Mouse (Mus musculus) embryonic facial prominence, embryonic 13.5 days (tissue): ENCODE data around the gene Ears2. TPM values are rescaled to one million over a fixed set of nuclear protein-coding genes. Genes with fewer than 3 reads are reported as not detected.

ENCODE experiments used
- ATAC-seq: fragments of 200-750 bp; cut with Nextera tagmentation; 2 replicates; pipeline ENCODE4 v1.8.0; 2017; ENCODE audit warnings: low read depth; ENCODE audit not compliant: insufficient number of reproducible peaks, insufficient read depth, low FRiP score, low TSS enrichment
- H3K27ac ChIP-seq: fragments of 300-500 bp; sonication (generic); 2 replicates; pipeline ENCODE4 v1.5.1; 2015; ENCODE audit warnings: moderate library complexity, mild to moderate bottlenecking, inconsistent platforms
- H3K27me3 ChIP-seq: fragments of 300-500 bp; sonication (generic); 2 replicates; pipeline ENCODE4 v1.6.1; 2015; ENCODE audit warnings: mild to moderate bottlenecking, inconsistent platforms
- H3K36me3 ChIP-seq: fragments of 300-500 bp; sonication (generic); 2 replicates; pipeline ENCODE4 v1.6.1; 2015; ENCODE audit warnings: mild to moderate bottlenecking, inconsistent platforms
- H3K4me1 ChIP-seq: fragments of 300-500 bp; sonication (generic); 2 replicates; pipeline ENCODE4 v1.6.1; 2015; ENCODE audit warnings: inconsistent platforms
- H3K4me2 ChIP-seq: fragments of 300-500 bp; sonication (generic); 2 replicates; pipeline ENCODE4 v1.6.1; 2015; ENCODE audit warnings: moderate library complexity, mild to moderate bottlenecking, inconsistent platforms
- H3K4me3 ChIP-seq: fragments of 300-500 bp; sonication (generic); 2 replicates; pipeline ENCODE4 v1.5.1; 2015; ENCODE audit warnings: mild to moderate bottlenecking, inconsistent platforms
- H3K9ac ChIP-seq: fragments of 300-500 bp; sonication (generic); 2 replicates; pipeline ENCODE4 v1.6.1; 2015; ENCODE audit warnings: mild to moderate bottlenecking, inconsistent platforms
- H3K9me3 ChIP-seq: fragments of 300-500 bp; sonication (generic); 2 replicates; pipeline ENCODE4 v1.6.1; 2016; ENCODE audit warnings: inconsistent platforms
- WGBS: fragments of 180-500 bp; shearing (Covaris S2); methylation state at CpG from one replicate; pipeline ENCODE4 v1.1.7; 2015; ENCODE audit warnings: mixed read lengths; 5-methylcytosine and 5-hydroxymethylcytosine counted together
- polyA plus RNA-seq: library from polyadenylated mRNA; unstranded; fragments of >200 nt; fragmentation: Nextera tagmentation; extraction: Ambion mirVana; gene quantifications from 2 replicates; pipeline ENCODE4 v1.2.1, GENCODE M21; 2015

The Ears2 gene
- polyA plus RNA-seq, 1 experiment from 2014 or later, result 14.4 TPM

DNA sequence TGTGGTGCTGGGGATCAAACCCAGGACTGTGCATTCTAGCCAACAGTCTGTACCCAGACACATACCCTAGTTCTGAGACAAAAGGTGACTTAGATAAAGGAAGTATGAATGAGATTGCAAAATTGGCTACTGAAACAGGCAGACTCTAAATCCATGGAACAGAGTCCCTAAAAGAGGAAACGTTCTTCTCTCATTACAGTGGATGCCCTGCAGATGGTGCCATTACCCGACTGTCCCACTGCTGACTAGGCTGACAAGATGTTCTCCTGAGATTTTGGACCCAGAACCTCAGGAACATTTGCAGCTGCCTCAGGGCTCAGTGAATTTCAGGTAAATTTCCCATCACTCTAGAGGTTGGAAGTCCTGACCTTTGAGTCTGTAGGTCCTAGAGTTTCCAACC lies 32.7 kb downstream of the Ears2 start:
- H3K27me3 ChIP-seq, result no peaks in the 10 kb centered on the region
- H3K4me1 ChIP-seq, result no peaks in the 10 kb centered on the region
- H3K27ac ChIP-seq, result no peak overlapping the region
- no peak overlapping the region for H3K4me3 ChIP-seq
- WGBS, result 35% methylated on average over 2 of the region's 2 CpGs
- no peak overlapping the region for H3K9ac ChIP-seq
- H3K9me3 ChIP-seq, result no peaks in the 10 kb centered on the region
- no peak for ATAC-seq
- H3K36me3 ChIP-seq, result peaks cover 17% of the 10 kb centered on the region
- no peak overlapping the region for H3K4me2 ChIP-seq

DNA sequence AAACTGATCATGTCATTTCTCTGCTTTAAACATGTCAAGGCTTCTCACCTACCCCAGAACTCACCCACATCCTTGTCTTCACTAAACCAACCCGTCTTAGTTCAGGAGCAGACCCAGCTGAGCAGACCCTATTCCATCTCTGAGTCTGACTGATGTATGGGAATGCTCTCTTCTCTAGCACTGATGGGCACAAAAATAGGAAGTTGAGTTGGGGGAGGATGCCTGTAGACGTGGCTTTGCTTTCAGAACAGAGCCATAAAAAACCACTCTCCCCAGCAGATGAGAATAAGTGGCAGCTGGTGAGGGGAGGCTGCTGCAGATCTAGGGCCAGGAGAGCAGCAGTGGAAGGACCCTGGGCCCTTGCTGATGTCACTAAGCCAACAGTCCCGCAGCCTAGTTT lies 33.7 kb downstream of the Ears2 start:
- no peak overlapping the region for H3K27ac ChIP-seq
- no peak for ATAC-seq

DNA sequence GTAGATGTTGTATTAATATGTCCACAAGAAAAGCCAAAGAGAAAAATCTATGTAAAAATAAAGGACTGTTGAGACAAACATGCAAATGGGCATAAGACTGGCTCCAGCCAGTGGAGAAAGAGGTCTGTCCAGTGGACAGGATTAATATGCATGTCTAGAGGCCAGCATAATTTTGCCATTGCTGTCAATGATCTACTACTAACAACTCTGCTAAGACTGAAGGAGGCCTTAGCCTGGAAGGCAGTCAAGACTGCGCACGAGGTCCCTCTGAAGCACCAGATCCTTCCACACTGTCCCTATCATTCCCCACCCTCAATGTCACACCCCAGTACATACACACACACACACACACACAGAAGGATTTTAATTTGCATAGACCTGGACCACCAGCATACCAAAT lies 44.9 kb downstream of the Ears2 start:
- Histone ChIP-seq H3K4me2 (no peak overlapping the region), H3K36me3 (peaks cover 4% of the 10 kb centered on the region; the same call in 1 of the 2 replicates), H3K9ac (no peak overlapping the region), H3K27me3 (no peaks in the 10 kb centered on the region), H3K4me3 (no peak overlapping the region), H3K27ac (no peak overlapping the region), H3K9me3 (no peaks in the 10 kb centered on the region), H3K4me1 (peaks cover 20% of the 10 kb centered on the region)
- whole genome bisulfite sequencing, result 92% methylated on average over 2 of the region's 2 CpGs
- ATAC-seq, result no peak

More for the DNA sequence above, 33.7 kb downstream of the Ears2 start:
- Histone ChIP-seq H3K4me2 (no peak overlapping the region), H3K4me1 (no peaks in the 10 kb centered on the region), H3K9me3 (no peaks in the 10 kb centered on the region), H3K4me3 (no peak overlapping the region), H3K9ac (no peak overlapping the region), H3K36me3 (peaks cover 8% of the 10 kb centered on the region), H3K27me3 (no peaks in the 10 kb centered on the region)
- WGBS, result 73% methylated on average over 3 of the region's 3 CpGs

DNA sequence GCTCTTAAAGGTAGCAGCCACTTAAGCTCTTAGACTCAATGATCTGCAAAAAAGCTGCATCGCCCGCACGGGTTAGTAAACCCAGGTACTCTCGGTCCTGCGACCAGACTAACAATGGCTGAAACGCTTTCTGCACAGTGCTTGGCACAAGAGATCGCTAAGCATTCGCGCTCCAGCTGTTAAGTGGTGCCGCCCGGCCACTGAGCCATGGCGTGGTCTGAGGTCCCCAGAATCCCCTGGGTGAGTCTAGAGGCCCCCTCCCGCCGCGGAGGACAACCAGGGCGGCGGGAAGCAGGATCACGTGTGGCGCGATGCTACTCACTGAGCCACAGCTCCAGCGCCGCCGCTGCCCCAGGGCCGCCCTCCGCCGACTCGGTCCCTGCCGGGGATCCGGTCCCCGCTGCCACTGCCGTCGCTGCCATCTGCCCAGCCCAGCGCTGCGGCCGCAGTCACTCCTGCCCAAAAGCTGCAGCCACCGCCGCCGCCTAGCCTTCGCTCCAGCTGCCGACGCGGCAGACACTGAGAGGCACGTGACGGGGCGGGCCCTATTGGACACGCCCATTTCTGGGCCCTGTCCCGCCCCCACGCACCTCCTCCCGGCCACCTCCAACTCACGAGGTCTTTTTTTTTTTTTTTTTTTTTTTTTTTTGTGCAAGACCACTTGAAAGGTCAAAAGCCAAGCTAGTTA lies 46.3 kb downstream of the Ears2 start, which contains the start of gene Gga2:
Gene Gga2 (minus strand): TSS at position 556 of the 688 bp plus-strand sequence.
- Histone ChIP-seq H3K9ac (peak within 1 kb of the TSS; percentile 91), H3K4me1 (peaks cover 23% of the 10 kb centered on the region)
- under 1% methylated on average over 50 of the region's 50 CpGs for WGBS

DNA sequence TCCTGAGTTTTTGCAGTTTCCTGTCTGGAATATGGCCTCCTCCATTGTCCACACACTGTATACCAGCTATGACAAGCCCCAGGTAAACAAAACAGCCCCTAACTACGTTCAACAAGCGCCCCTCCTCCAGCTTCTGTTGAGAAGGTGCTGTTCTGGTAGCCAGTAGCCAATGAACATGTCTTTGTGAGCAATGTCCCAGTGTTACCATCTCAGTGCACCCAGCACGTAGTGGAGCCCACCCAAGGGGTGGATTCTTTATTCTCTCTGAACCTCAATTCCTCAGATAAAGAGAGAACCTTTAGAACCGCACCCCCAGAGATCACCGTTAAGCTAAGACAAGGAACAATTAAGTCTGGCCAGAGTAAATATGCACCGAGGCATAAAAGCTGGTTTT lies 46.8 kb downstream of the Ears2 start:
- peaks cover 29% of the 10 kb centered on the region for H3K4me1 ChIP-seq
- peak overlapping the region; percentile 67 for H3K4me2 ChIP-seq
- H3K4me3 ChIP-seq, result peak overlapping the region; percentile 79
- H3K27ac ChIP-seq, result peak overlapping the region; percentile 80
- 0 out of 2 replicates have a peak, but pooled peaks have one; percentile 13 for ATAC-seq
- H3K36me3 ChIP-seq, result peaks cover 9% of the 10 kb centered on the region; the same call in 1 of the 2 replicates
- H3K9me3 ChIP-seq, result no peaks in the 10 kb centered on the region
- 2% methylated on average over 6 of the region's 6 CpGs for WGBS
- peak overlapping the region; percentile 91 for H3K9ac ChIP-seq
- no peaks in the 10 kb centered on the region for H3K27me3 ChIP-seq

More for the DNA sequence above, 46.3 kb downstream of the Ears2 start, which contains the start of gene Gga2:
- ATAC-seq, result peak; percentile 79; the same call in 1 of the 2 replicates
- H3K27me3 ChIP-seq, result no peaks in the 10 kb centered on the region
- H3K27ac ChIP-seq, result peak within 1 kb of the TSS; percentile 80
- peak within 1 kb of the TSS; percentile 67 for H3K4me2 ChIP-seq
- H3K36me3 ChIP-seq, result peaks cover 9% of the 10 kb centered on the region; the same call in 1 of the 2 replicates
- peak within 1 kb of the TSS; percentile 79 for H3K4me3 ChIP-seq
- no peaks in the 10 kb centered on the region for H3K9me3 ChIP-seq

DNA sequence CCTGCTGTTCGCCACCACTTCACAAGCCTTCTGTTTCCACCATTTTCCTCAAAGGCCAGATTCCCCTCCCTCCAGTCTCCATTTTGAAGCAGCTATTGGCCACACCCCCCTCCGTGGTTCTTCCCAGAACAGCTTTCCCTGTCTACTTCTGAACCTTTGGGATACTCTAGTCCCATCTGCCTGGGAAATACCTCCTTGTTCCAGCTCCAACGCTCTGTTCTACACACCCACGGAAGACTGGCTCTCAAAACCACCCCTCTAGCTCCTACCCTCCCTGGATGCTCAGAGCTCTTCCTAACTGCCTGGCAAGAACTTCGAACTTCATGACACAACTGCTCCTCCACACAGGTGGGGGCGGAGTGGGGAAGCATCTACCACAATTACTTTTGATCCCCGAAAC lies 48.1 kb downstream of the Ears2 start:
- Histone ChIP-seq H3K9ac (no peak overlapping the region), H3K4me3 (peak overlapping the region; percentile 79), H3K9me3 (no peaks in the 10 kb centered on the region), H3K36me3 (peaks cover 14% of the 10 kb centered on the region; the same call in 1 of the 2 replicates), H3K4me1 (peaks cover 34% of the 10 kb centered on the region), H3K27me3 (no peaks in the 10 kb centered on the region), H3K4me2 (peak overlapping the region; percentile 67), H3K27ac (no peak overlapping the region)
- 83% methylated on average over 7 of the region's 7 CpGs for whole genome bisulfite sequencing
- ATAC-seq, result no peak

DNA sequence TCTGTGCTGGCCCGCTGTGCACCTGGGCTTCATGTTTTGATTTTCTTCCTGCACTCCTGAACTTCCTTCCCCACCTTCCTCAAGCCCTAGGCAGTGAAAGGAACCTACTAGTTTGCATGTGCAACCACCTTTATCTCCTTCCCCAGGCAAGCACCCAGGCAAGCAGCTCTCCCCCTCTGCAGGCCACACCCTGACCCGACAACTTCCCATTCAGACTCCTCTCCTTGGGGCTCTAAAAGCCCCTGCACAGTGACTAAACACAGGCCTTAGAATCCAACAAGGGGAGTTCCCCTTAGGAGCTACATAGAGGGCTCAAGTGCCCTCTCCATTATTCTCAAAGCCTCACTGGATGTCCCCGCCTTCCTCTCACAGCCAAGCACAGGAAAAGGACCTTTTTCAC lies 48.8 kb downstream of the Ears2 start:
- 81% methylated on average over 3 of the region's 3 CpGs for WGBS
- no peak for ATAC-seq
- peak overlapping the region; percentile 36; the same call in 1 of the 2 replicates for H3K9ac ChIP-seq
- no peak overlapping the region for H3K27ac ChIP-seq
- H3K4me2 ChIP-seq, result peak overlapping the region; percentile 67
- H3K27me3 ChIP-seq, result no peaks in the 10 kb centered on the region
- peaks cover 14% of the 10 kb centered on the region; the same call in 1 of the 2 replicates for H3K36me3 ChIP-seq
- 0 out of 2 replicates have a peak overlapping the region, but pooled peaks have one; percentile 79 for H3K4me3 ChIP-seq
- no peaks in the 10 kb centered on the region for H3K9me3 ChIP-seq
- peaks cover 34% of the 10 kb centered on the region for H3K4me1 ChIP-seq

DNA sequence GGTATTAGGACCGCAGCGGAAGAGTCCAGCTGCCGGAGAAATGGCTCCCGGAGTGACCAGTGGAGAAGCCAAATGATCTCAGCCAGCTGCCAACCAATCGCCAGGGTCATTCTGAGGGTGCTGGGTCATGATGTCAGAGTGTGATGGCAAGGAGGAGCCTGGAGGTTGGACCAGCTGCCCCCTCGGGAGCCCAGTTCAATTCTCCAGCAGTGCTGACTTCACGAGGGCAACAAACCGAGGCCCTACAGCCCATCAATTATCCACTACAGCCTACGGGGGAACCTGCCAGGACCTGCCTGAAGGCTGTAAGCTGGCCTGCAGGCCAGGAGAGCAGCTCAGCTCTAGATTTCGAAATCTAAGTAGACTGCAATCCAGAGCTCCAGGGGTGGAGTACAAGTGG lies 51.3 kb downstream of the Ears2 start:
- Histone ChIP-seq H3K4me2 (no peak overlapping the region), H3K4me3 (no peak overlapping the region), H3K9ac (no peak overlapping the region), H3K9me3 (no peaks in the 10 kb centered on the region), H3K36me3 (peaks cover 33% of the 10 kb centered on the region), H3K27me3 (no peaks in the 10 kb centered on the region), H3K4me1 (peaks cover 34% of the 10 kb centered on the region), H3K27ac (no peak overlapping the region; the same call in 1 of the 2 replicates)
- ATAC-seq, result no peak
- 67% methylated on average over 10 of the region's 10 CpGs for WGBS

DNA sequence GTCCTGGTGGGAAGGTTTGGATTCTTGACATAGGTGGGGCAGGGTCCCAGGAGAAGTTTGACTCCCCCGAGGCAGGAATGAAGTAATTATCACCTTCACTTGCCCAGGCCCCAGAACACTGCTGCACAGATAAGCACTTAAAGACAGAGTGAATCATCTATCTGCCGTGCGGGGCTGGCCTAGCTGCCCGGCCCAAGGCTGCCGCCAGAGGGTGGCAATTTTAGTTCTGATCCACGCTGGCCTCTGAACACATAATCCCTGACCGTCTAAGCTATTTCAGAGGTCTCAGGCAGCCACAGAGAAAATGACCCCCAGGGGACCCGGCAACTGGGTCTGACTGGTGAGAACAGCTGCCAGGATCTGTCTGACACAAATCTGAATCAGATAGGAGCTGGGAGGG lies 52.0 kb downstream of the Ears2 start:
- no peak overlapping the region for H3K4me2 ChIP-seq
- peaks cover 39% of the 10 kb centered on the region for H3K36me3 ChIP-seq
- H3K4me1 ChIP-seq, result peaks cover 34% of the 10 kb centered on the region
- peak overlapping the region; percentile 27; the same call in 1 of the 2 replicates for H3K9ac ChIP-seq
- no peak for ATAC-seq
- no peaks in the 10 kb centered on the region for H3K9me3 ChIP-seq
- no peak overlapping the region for H3K4me3 ChIP-seq
- H3K27me3 ChIP-seq, result no peaks in the 10 kb centered on the region
- WGBS, result 54% methylated on average over 8 of the region's 8 CpGs
- H3K27ac ChIP-seq, result no peak overlapping the region; the same call in 1 of the 2 replicates

DNA sequence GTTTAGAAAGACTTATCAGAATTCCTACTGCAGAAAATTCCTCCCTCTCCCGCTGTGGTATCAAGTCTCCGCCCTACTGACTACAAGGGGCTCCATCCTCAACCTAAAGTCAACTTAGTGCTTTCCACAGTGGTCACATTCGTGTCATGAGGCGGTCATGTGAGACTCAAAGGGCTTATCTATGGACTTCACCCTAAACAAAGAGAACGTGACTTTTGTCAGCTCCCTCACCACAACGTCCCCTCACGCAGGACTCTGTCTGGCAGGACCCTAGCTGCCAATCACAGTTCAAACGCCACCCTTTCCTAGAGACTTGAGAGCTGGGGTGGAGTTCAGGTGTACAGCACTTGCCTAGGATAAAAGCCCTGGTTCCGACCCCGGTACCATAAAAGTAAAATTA lies 54.1 kb downstream of the Ears2 start:
- no peak overlapping the region for H3K4me2 ChIP-seq
- no peaks in the 10 kb centered on the region for H3K9me3 ChIP-seq
- WGBS, result 86% methylated on average over 10 of the region's 10 CpGs
- H3K4me3 ChIP-seq, result no peak overlapping the region
- ATAC-seq, result no peak
- H3K9ac ChIP-seq, result no peak overlapping the region
- H3K27ac ChIP-seq, result no peak overlapping the region
- H3K27me3 ChIP-seq, result no peaks in the 10 kb centered on the region
- peaks cover 14% of the 10 kb centered on the region for H3K4me1 ChIP-seq
- peaks cover 56% of the 10 kb centered on the region for H3K36me3 ChIP-seq

DNA sequence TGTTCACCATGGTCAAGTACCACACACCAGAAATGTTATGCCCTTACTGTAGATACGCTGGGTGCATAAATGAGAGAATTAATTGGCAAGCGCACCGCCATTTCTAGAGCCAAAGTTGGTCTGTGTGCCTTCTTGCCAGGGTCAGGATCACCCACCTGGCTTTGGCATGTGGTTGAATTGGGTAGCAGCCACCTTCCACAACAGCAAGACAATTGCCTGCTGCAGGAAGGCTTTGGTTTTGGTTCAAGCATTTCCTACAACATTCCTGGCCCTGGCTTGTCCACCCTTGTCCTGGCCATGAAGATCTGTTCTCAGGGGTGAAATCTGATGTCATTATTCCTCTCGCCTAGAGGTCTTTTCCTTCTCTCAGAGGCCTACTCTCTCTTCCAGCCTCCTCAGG lies 54.7 kb downstream of the Ears2 start:
- H3K36me3 ChIP-seq, result peaks cover 60% of the 10 kb centered on the region
- WGBS, result 96% methylated on average over 4 of the region's 4 CpGs
- H3K27me3 ChIP-seq, result no peaks in the 10 kb centered on the region
- H3K27ac ChIP-seq, result no peak overlapping the region
- no peak for ATAC-seq
- H3K4me2 ChIP-seq, result no peak overlapping the region
- H3K9ac ChIP-seq, result no peak overlapping the region
- no peaks in the 10 kb centered on the region for H3K9me3 ChIP-seq
- H3K4me3 ChIP-seq, result no peak overlapping the region
- peaks cover 14% of the 10 kb centered on the region for H3K4me1 ChIP-seq

DNA sequence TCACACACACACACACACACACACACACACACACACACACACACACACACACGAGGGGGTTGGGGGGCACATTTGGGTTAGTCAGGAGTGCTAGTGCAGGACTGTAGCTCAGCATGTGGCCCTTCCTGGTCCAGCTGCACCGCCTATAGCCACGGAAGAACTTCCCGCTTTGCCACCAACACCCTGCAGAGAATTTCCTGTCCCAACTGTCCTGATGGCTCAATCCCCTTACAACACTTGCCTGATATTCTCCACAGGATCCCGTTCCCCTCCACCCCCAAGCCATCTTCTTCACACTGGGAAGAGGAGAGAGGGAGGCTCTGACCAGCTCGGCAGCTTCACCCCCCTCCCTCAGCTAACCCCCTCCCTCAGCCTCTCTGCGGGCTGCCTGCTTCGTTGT lies 66.7 kb downstream of the Ears2 start:
- H3K9ac ChIP-seq, result no peak overlapping the region
- H3K27me3 ChIP-seq, result no peaks in the 10 kb centered on the region
- 66% methylated on average over 7 of the region's 8 CpGs for WGBS
- no peak overlapping the region for H3K4me2 ChIP-seq
- no peak for ATAC-seq
- no peaks in the 10 kb centered on the region for H3K4me1 ChIP-seq
- no peaks in the 10 kb centered on the region for H3K9me3 ChIP-seq
- H3K27ac ChIP-seq, result no peak overlapping the region
- no peak overlapping the region for H3K4me3 ChIP-seq
- peaks cover 92% of the 10 kb centered on the region for H3K36me3 ChIP-seq
